Mouse (Mus musculus) MEL (cell line): Measurements from ENCODE around the gene Cep131. TPM values are rescaled to one million over a fixed set of nuclear protein-coding genes. Genes with fewer than 3 reads are reported as not detected.

Experiments used
- DNase-seq: peaks from one replicate; pipeline ENCODE4 v3.0.0; 2011; ENCODE audit warnings: low read depth, low spot score
- H3K27ac ChIP-seq: 2 replicates; pipeline ENCODE4 v1.5.1; 2012; ENCODE audit warnings: low read depth, mild to moderate bottlenecking, control low read depth, low read length, moderate library complexity; ENCODE audit not compliant: control insufficient read depth
- H3K27me3 ChIP-seq, 2 experiments: fragments of 150-350 bp in 1 of 2; sonication (generic) in 1 of 2; 2 replicates each; pipeline ENCODE4 v1.6.1; 2012; ENCODE audit warnings: low read length in 2 of 2, mild to moderate bottlenecking in 2 of 2, improper control_type of control experiment in 1 of 2, moderate library complexity in 1 of 2; ENCODE audit not compliant: insufficient read depth in 2 of 2, control insufficient read depth in 1 of 2
- H3K36me3 ChIP-seq, 2 experiments: 2 replicates each; pipeline ENCODE4 v1.6.1; 2012 to 2014; ENCODE audit warnings: low read length in 2 of 2, improper control_type of control experiment in 1 of 2, inconsistent platforms in 1 of 2, mild to moderate bottlenecking in 1 of 2; ENCODE audit not compliant: insufficient read depth in 2 of 2, control insufficient read depth in 1 of 2
- H3K4me1 ChIP-seq, 2 experiments: fragments of 150-350 bp in 1 of 2; sonication (generic) in 1 of 2; 2 replicates each; pipeline ENCODE4 v1.6.1; 2012; ENCODE audit warnings: low read length in 2 of 2, improper control_type of control experiment in 1 of 2, mild to moderate bottlenecking in 1 of 2; ENCODE audit not compliant: insufficient read depth in 2 of 2, control insufficient read depth in 1 of 2
- H3K4me3 ChIP-seq, 2 experiments: fragments of 150-350 bp in 1 of 2; sonication (generic) in 1 of 2; 2 replicates each; pipeline ENCODE4 v1.5.1; 2012; ENCODE audit warnings: low read depth in 2 of 2, low read length in 2 of 2, mild to moderate bottlenecking in 2 of 2, moderate library complexity in 2 of 2, control low read depth in 1 of 2, improper control_type of control experiment in 1 of 2; ENCODE audit not compliant: control insufficient read depth in 1 of 2, insufficient read depth in 1 of 2
- H3K79me2 ChIP-seq: 2 replicates; pipeline ENCODE4 v1.6.1; 2012; ENCODE audit warnings: mild to moderate bottlenecking, low read length, moderate library complexity; ENCODE audit not compliant: control insufficient read depth, poor library complexity, insufficient read depth
- H3K9ac ChIP-seq: 2 replicates; pipeline ENCODE4 v1.6.1; 2012; ENCODE audit warnings: low read depth, mild to moderate bottlenecking, control low read depth, low read length, moderate library complexity; ENCODE audit not compliant: control insufficient read depth, poor library complexity, severe bottlenecking
- H3K9me3 ChIP-seq: fragments of 150-350 bp; sonication (generic); replicated peaks from 2 replicates; pipeline ENCODE4 v1.6.1; 2012; ENCODE audit warnings: mild to moderate bottlenecking, low read length, improper control_type of control experiment, moderate library complexity; ENCODE audit not compliant: insufficient read depth
- CHD1 ChIP-seq: IDR thresholded peaks from 2 replicates; pipeline ENCODE4 v1.6.1; 2012; ENCODE audit warnings: low read depth, mild to moderate bottlenecking, inconsistent platforms, low read length, improper control_type of control experiment
- CHD2 ChIP-seq: IDR thresholded peaks from 2 replicates; pipeline ENCODE4 v1.6.1; 2011; ENCODE audit warnings: low read length, improper control_type of control experiment
- ELF1 ChIP-seq: IDR thresholded peaks from 2 replicates; pipeline ENCODE4 v1.6.1; 2014; ENCODE audit warnings: low read depth, mild to moderate bottlenecking, inconsistent platforms, low read length, improper control_type of control experiment, moderate library complexity
- EP300 ChIP-seq, 2 experiments: IDR thresholded peaks; 2 replicates each; pipeline ENCODE4 v1.6.1; 2011; ENCODE audit warnings: improper control_type of control experiment in 2 of 2, low read length in 2 of 2, low read depth in 1 of 2, mild to moderate bottlenecking in 1 of 2
- ETS1 ChIP-seq: IDR thresholded peaks from 2 replicates; pipeline ENCODE4 v1.6.1; 2012; ENCODE audit warnings: low read depth, mild to moderate bottlenecking, inconsistent platforms, low read length, improper control_type of control experiment, moderate library complexity
- JUND ChIP-seq: IDR thresholded peaks from 2 replicates; pipeline ENCODE4 v1.6.1; 2011; ENCODE audit warnings: low read depth, mild to moderate bottlenecking, improper control_type of control experiment, low read length
- MAZ ChIP-seq: IDR thresholded peaks from 2 replicates; pipeline ENCODE4 v1.6.1; 2012; ENCODE audit warnings: low read depth, mild to moderate bottlenecking, inconsistent platforms, low read length, improper control_type of control experiment
- MEF2A ChIP-seq: IDR thresholded peaks from 2 replicates; pipeline ENCODE4 v1.6.1; 2014; ENCODE audit warnings: low read depth, mild to moderate bottlenecking, inconsistent platforms, low read length, improper control_type of control experiment; ENCODE audit not compliant: poor library complexity, insufficient replicate concordance, severe bottlenecking; ENCODE audit errors: extremely low read depth
- MXI1 ChIP-seq: IDR thresholded peaks from 2 replicates; pipeline ENCODE4 v1.6.1; 2011; ENCODE audit warnings: mild to moderate bottlenecking, low read depth, low read length, improper control_type of control experiment
- MYB ChIP-seq: IDR thresholded peaks from 2 replicates; pipeline ENCODE4 v1.6.1; 2011; ENCODE audit warnings: mild to moderate bottlenecking, low read depth, low read length, improper control_type of control experiment
- MYC ChIP-seq: IDR thresholded peaks from 2 replicates; pipeline ENCODE4 v1.6.1; 2011; ENCODE audit warnings: low read depth, mild to moderate bottlenecking, low read length, improper control_type of control experiment, moderate library complexity
- NRF1 ChIP-seq: IDR thresholded peaks from 2 replicates; pipeline ENCODE4 v1.6.1; 2014; ENCODE audit warnings: low read depth, mild to moderate bottlenecking, inconsistent platforms, low read length, improper control_type of control experiment, moderate library complexity; ENCODE audit not compliant: poor library complexity, insufficient read depth, severe bottlenecking
- RCOR1 ChIP-seq: IDR thresholded peaks from 2 replicates; pipeline ENCODE4 v1.6.1; 2012; ENCODE audit warnings: low read depth, mild to moderate bottlenecking, inconsistent platforms, low read length, improper control_type of control experiment
- SMC3 ChIP-seq: IDR thresholded peaks from 2 replicates; pipeline ENCODE4 v1.6.1; 2011; ENCODE audit warnings: low read depth, low read length, improper control_type of control experiment
- USF2 ChIP-seq, 2 experiments: IDR thresholded peaks; 2 replicates each; pipeline ENCODE4 v1.6.1; 2011 to 2012; ENCODE audit warnings: improper control_type of control experiment in 2 of 2, low read length in 2 of 2, borderline replicate concordance in 1 of 2, inconsistent platforms in 1 of 2, low read depth in 1 of 2, mild to moderate bottlenecking in 1 of 2; ENCODE audit not compliant: insufficient read depth in 1 of 2
- ZMIZ1 ChIP-seq: IDR thresholded peaks from 2 replicates; pipeline ENCODE4 v1.6.1; 2012; ENCODE audit warnings: low read depth, mild to moderate bottlenecking, inconsistent platforms, low read length, improper control_type of control experiment, moderate library complexity
- polyA plus RNA-seq, 2 experiments: library from polyadenylated mRNA; stranded (reverse) in 1 of 2; unstranded in 1 of 2; fragments of >175 nt in 1 of 2; fragments of >200 nt in 1 of 2; gene quantifications; 2 replicates each; pipeline versions ENCODE4 v1.2.1 to v1.2.4; 2012; ENCODE audit warnings: low replicate concordance in 2 of 2, low read depth in 1 of 2; ENCODE audit not compliant: insufficient read length in 2 of 2, insufficient read depth in 1 of 2, missing spikeins in 1 of 2
- total RNA-seq: library from RNA; depleted of rRNA; stranded (reverse); fragments of 300-350 nt; gene quantifications from 2 replicates; pipeline ENCODE4 v1.2.3, GENCODE M21; 2012

The Cep131 gene
- total and polyA plus RNA-seq, 3 experiments, result 21.6 to 26.6 TPM; not detected in 1

- no peak overlapping the region for H3K9ac ChIP-seq
- DNase-seq, result no peak
- H3K27me3 ChIP-seq, result peaks cover 2% of the 10 kb centered on the region in 2 experiments; a peak in 3 of 4 replicates
- no peak overlapping the region for H3K27ac ChIP-seq
- no peak overlapping the region for H3K4me3 ChIP-seq
- TF ChIP-seq MAZ (no peak), MYC (no peak)
- no peaks in the 10 kb centered on the region for H3K36me3 ChIP-seq
- H3K9me3 ChIP-seq, result no peaks in the 10 kb centered on the region
- H3K79me2 ChIP-seq, result no peaks in the 10 kb centered on the region
- no peaks in the 10 kb centered on the region for H3K4me1 ChIP-seq
Observed at GRCm38 (mm10) chr11:120048252-120048556, 38.4 kb downstream of the Cep131 start.

DNA sequence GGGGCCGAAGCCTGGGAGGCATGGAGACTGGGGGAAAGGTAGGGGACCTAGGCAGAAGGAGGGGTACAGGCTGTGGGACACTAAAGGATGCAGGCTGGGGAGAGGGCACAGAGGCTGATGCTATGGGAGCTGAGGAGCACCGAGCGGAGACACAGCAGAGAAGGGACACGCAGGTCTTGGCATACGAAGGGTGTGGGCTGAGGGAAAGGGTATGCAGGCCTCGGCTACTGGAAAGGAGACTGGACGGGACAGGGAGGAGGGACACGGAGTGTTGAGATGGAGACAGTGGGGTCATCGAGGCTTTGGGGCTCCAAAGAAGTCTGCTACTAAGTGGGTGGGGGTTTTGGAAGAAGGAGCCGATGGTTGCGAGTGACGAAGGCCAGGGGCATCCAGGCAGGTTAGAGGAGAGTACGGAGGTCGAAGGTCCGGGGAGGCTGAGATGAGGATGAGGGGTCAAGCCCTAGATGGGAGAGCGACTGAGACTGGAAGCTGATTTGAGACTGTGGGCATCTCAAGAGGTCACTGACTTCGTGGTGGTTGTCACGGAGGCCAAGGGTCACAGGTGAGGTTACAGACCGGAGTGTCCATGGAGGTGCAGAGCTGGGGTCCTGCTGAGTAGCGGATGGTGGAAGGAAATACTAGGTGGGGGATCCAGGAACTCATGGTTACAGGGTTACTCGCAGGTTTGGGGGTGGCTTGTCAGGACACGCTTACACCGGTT is 38.9 kb downstream of the Cep131 start:
- TF ChIP-seq ETS1, result no peak
- TF ChIP-seq RCOR1, result no peak
- TF ChIP-seq USF2 (IDR thresholded peaks at IDR 0.05; ENCODE audit: borderline replicate concordance in 1 of 2, insufficient read depth in 1 of 2, low read depth in 1 of 2, low read length in 2 of 2), result no peak
- no peak for TF ChIP-seq NRF1
- TF ChIP-seq ELF1, result no peak
- TF ChIP-seq SMC3, result no peak
- TF ChIP-seq JUND, result no peak
- no peak for TF ChIP-seq MYB
- TF ChIP-seq CHD2, result no peak
- TF ChIP-seq CHD1, result no peak
- no peak for TF ChIP-seq MAZ
- TF ChIP-seq MXI1, result no peak
- no peak for DNase-seq
- H3K9me3 ChIP-seq, result no peaks in the 10 kb centered on the region

GRCm38 (mm10) chr11:120046553-120047191 is 40.0 kb downstream of the Cep131 start, which contains the start of gene Aatk:
Gene Aatk (minus strand): TSS chr11:120047167.
- TF ChIP-seq EP300 (IDR thresholded peaks at IDR 0.05; ENCODE audit: low read depth in 1 of 2, low read length in 2 of 2), result no peak
- no peak for TF ChIP-seq MEF2A
- no peak for TF ChIP-seq ZMIZ1
- TF ChIP-seq MAZ, result no peak
- TF ChIP-seq, all 39 proteins: peak for 0
- Histone ChIP-seq H3K27ac (no peak within 1 kb of the TSS), H3K4me1 (no peaks in the 10 kb centered on the region), H3K79me2 (no peaks in the 10 kb centered on the region), H3K9ac (no peak within 1 kb of the TSS), H3K36me3 (no peaks in the 10 kb centered on the region), H3K27me3 (peaks cover 1 to 2% of the 10 kb centered on the region in 2 experiments; a peak in 3 of 4 replicates), H3K4me3 (no peak within 1 kb of the TSS), H3K9me3 (no peaks in the 10 kb centered on the region)
- DNase-seq, result no peak

More for the DNA sequence above, 38.9 kb downstream of the Cep131 start:
- Histone ChIP-seq H3K27ac (no peak overlapping the region), H3K79me2 (no peaks in the 10 kb centered on the region), H3K27me3 (peaks cover 2% of the 10 kb centered on the region in 2 experiments; a peak in 3 of 4 replicates), H3K4me1 (no peaks in the 10 kb centered on the region), H3K4me3 (no peak overlapping the region), H3K36me3 (no peaks in the 10 kb centered on the region), H3K9ac (no peak overlapping the region)
